Mouse (Mus musculus): ENCODE results near the gene Lysmd1.
A peak's percentile ranks its signal among the peaks of the same experiment; 100 is the strongest.

Lysmd1 gene

GRCm38 (mm10) chr3:95173256-95173949, 39.5 kb downstream of the Lysmd1 start:
- DNase-seq (ENCODE audit: low read depth, low spot score), result no peak

- DNase-seq (ENCODE audit: low read depth, low spot score), result peak; percentile 65
Measured at GRCm38 (mm10) chr3:95174011-95174592, 40.2 kb downstream of the Lysmd1 start.

- no peak for DNase-seq (ENCODE audit: low read depth, low spot score)
Measured at GRCm38 (mm10) chr3:95176500-95176899, 42.6 kb downstream of the Lysmd1 start.

- no peak for DNase-seq (ENCODE audit: low read depth, low spot score)
Measured at GRCm38 (mm10) chr3:95177583-95177982, 43.7 kb downstream of the Lysmd1 start.

GRCm38 (mm10) chr3:95178948-95179347, 45.1 kb downstream of the Lysmd1 start:
- no peak for DNase-seq (ENCODE audit: low read depth, low spot score)

- DNase-seq (ENCODE audit: low read depth, low spot score), result no peak
Measured at GRCm38 (mm10) chr3:95179890-95180289, 46.0 kb downstream of the Lysmd1 start.

- no peak for DNase-seq (ENCODE audit: low read depth, low spot score)
Measured at GRCm38 (mm10) chr3:95181841-95182240, 48.0 kb downstream of the Lysmd1 start.

- no peak for DNase-seq (ENCODE audit: low read depth, low spot score)
Measured at GRCm38 (mm10) chr3:95184796-95185577, 51.1 kb downstream of the Lysmd1 start.

- no peak for DNase-seq (ENCODE audit: low read depth, low spot score)
Measured at GRCm38 (mm10) chr3:95186100-95186499, 52.2 kb downstream of the Lysmd1 start.

- DNase-seq (ENCODE audit: low read depth, low spot score), result no peak
Measured at GRCm38 (mm10) chr3:95186888-95187287, 53.0 kb downstream of the Lysmd1 start.

Measured in retina, postnatal 7 days (tissue).